ENCODE assay signal across 9 mouse cellular contexts in the genomic region with DNA sequence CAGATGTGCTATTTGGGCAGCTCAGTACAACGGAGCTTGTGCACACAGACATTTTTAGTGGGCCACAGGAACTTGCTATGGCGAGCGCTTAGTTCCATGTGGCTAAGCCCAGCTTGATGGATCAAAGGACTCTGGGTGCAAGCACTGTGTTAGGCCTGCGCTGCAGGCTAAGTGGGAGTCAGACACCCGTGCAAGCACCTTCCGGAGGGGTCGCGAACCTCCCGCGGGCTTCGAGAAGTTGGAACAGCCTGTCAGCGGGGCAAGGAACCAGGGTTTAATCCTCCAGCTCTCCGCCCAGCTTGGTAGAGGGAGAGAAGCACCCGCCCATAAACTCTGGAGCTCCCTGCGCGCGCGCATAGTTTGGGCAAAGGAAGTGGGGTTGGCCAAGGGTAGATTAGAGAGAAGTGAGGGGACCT. TPM values are rescaled to one million over a fixed set of nuclear protein-coding genes. Genes with fewer than 3 reads are reported as not detected.
DNase-seq lines count a peak whose midpoint lies in the region; ATAC-seq and TF ChIP-seq lines count a peak whose summit lies in the region.
"Had no signal": no experiment of that assay in that cellular context is flagged by ENCODE, and none has a peak within 500 bp of the region (broad histone marks: within the 10 kb centered on the region; RNA-seq: fewer than 3 reads in every experiment).

No protein-coding gene starts in this region.

- no peak for TF ChIP-seq EP300 in heart, adult 2 months (IDR thresholded peaks at IDR 0.05; ENCODE audit: insufficient read depth, low read depth, low read length)

- H3K4me3 ChIP-seq in heart, embryonic 14.5 days (ENCODE audit: control insufficient read depth in 1 of 2, insufficient read depth in 1 of 2, low read depth in 1 of 2, low read length in 2 of 2): peak overlapping the region; percentile 18 to 27
- no peak overlapping the region for H3K4me3 ChIP-seq in heart, adult 2 months
- H3K4me3 ChIP-seq in hindbrain, embryonic 10.5 days: peak overlapping the region; percentile 45
- H3K4me3 ChIP-seq in midbrain, embryonic 14.5 days (replicated peaks; ENCODE audit: low read depth, low read length): 0 out of 2 replicates have a peak overlapping the region, but pooled peaks have one; percentile 1

- ATAC-seq in heart, embryonic 14.5 days (ENCODE audit: insufficient number of reproducible peaks, insufficient read depth, low FRiP score, low read depth): no peak
- ATAC-seq in midbrain, embryonic 14.5 days (ENCODE audit: low FRiP score, low TSS enrichment): no peak
- ATAC-seq in frontal cortex, adult (ENCODE audit: low TSS enrichment): no peak

- intact Hi-C loops in heart, adult 2 months (cut with DNase I): no loop called here
- intact Hi-C loops in left cerebral cortex, postnatal 4 days (cut with DNase I): no loop called here

- WGBS in heart, embryonic 14.5 days: 1% methylated on average over 18 of the region's 18 CpGs
- 9% methylated on average over 18 of the region's 18 CpGs for WGBS in heart, adult 2 months
- under 1% methylated on average over 18 of the region's 18 CpGs for WGBS in hindbrain, embryonic 10.5 days
- WGBS in midbrain, embryonic 14.5 days: 4% methylated on average over 18 of the region's 18 CpGs

- TF ChIP-seq POLR2A in heart, adult 2 months (IDR thresholded peaks at IDR 0.05; ENCODE audit: insufficient read depth, low read depth, low read length): no peak
- TF ChIP-seq POLR2A in brain, embryonic 14.5 days (IDR thresholded peaks at IDR 0.05; ENCODE audit: borderline replicate concordance, extremely low read depth, insufficient read depth, insufficient read length, poor library complexity, severe bottlenecking): no peak

- H3K4me2 ChIP-seq in heart, embryonic 14.5 days (ENCODE audit: low read length): peak overlapping the region; percentile 67
- H3K4me2 ChIP-seq in midbrain, embryonic 14.5 days (ENCODE audit: low read length): peak overlapping the region; percentile 35

- DNase-seq in heart, adult 2 months: no peak
- peak; percentile 36 for DNase-seq in brain, embryonic 14.5 days (ENCODE audit: low read depth)
- peak; percentile 44 for DNase-seq in hindbrain, embryonic 10.5 days (ENCODE audit: low spot score)
- peak; percentile 53 for DNase-seq in midbrain, embryonic 14.5 days
- no peak for DNase-seq in left cerebral cortex, postnatal 4 days
- no peak for DNase-seq in adrenal gland, postnatal 25 days

- peaks cover 33% of the 10 kb centered on the region for H3K27me3 ChIP-seq in heart, embryonic 14.5 days (ENCODE audit: control insufficient read depth, insufficient read depth, low read length)
- peaks cover 3% of the 10 kb centered on the region; the same call in 1 of the 2 replicates for H3K27me3 ChIP-seq in heart, adult 2 months (ENCODE audit: control insufficient read depth, insufficient read depth, low read length)
- H3K27me3 ChIP-seq in hindbrain, embryonic 10.5 days (ENCODE audit: insufficient read depth, poor library complexity, severe bottlenecking): peaks cover 68% of the 10 kb centered on the region
- peaks cover 8% of the 10 kb centered on the region; the same call in 1 of the 2 replicates for H3K27me3 ChIP-seq in midbrain, embryonic 14.5 days (ENCODE audit: control insufficient read depth, insufficient read depth, low read length)

- TF ChIP-seq CTCF in heart, adult 2 months (IDR thresholded peaks at IDR 0.05): no peak
- TF ChIP-seq CTCF in brain, embryonic 14.5 days (IDR thresholded peaks at IDR 0.05; ENCODE audit: borderline replicate concordance, extremely low read depth, insufficient read depth, insufficient read length): no peak

- no peak overlapping the region for H3K27ac ChIP-seq in heart, embryonic 14.5 days (replicated peaks in 1 of 2; ENCODE audit: control insufficient read depth in 1 of 2, insufficient read depth in 1 of 2, low read depth in 2 of 2, low read length in 2 of 2)
- no peak overlapping the region for H3K27ac ChIP-seq in heart, adult 2 months
- peak overlapping the region; percentile 53; the same call in 1 of the 2 replicates for H3K27ac ChIP-seq in hindbrain, embryonic 10.5 days
- H3K27ac ChIP-seq in midbrain, embryonic 14.5 days (replicated peaks; ENCODE audit: low read depth, low read length): no peak overlapping the region
- H3K27ac ChIP-seq: liver, embryonic 14.5 days had no signal

- peaks cover 0 to 4% of the 10 kb centered on the region in 2 experiments; a peak in 2 of 4 replicates for H3K4me1 ChIP-seq in heart, embryonic 14.5 days (ENCODE audit: control insufficient read depth in 2 of 2, insufficient read depth in 2 of 2, low read length in 2 of 2)
- no peaks in the 10 kb centered on the region for H3K4me1 ChIP-seq in heart, adult 2 months (ENCODE audit: control insufficient read depth, insufficient read depth, low read length)
- peaks cover 22% of the 10 kb centered on the region for H3K4me1 ChIP-seq in hindbrain, embryonic 10.5 days (replicated peaks)
- H3K4me1 ChIP-seq in midbrain, embryonic 14.5 days (ENCODE audit: control insufficient read depth, insufficient read depth, low read length): 0 out of 2 replicates have a peak, but pooled peaks cover 6% of the 10 kb centered on the region

- 0 out of 2 replicates have a peak overlapping the region, but pooled peaks have one; percentile 36 for H3K9ac ChIP-seq in heart, embryonic 14.5 days (ENCODE audit: low read length)
- no peak overlapping the region for H3K9ac ChIP-seq in heart, adult 2 months (ENCODE audit: low read depth, low read length)
- H3K9ac ChIP-seq in midbrain, embryonic 14.5 days (replicated peaks; ENCODE audit: low read length): peak overlapping the region; percentile 34; the same call in 1 of the 2 replicates
- H3K9ac ChIP-seq: liver, embryonic 14.5 days had no signal

- H3K36me3 ChIP-seq in heart, embryonic 14.5 days (ENCODE audit: control insufficient read depth, insufficient read depth, low read length): no peaks in the 10 kb centered on the region
- no peaks in the 10 kb centered on the region for H3K36me3 ChIP-seq in heart, adult 2 months (ENCODE audit: control insufficient read depth, insufficient read depth, low read length)
- H3K36me3 ChIP-seq in hindbrain, embryonic 10.5 days: no peaks in the 10 kb centered on the region
- no peaks in the 10 kb centered on the region for H3K36me3 ChIP-seq in midbrain, embryonic 14.5 days (ENCODE audit: control insufficient read depth, insufficient read depth, low read length)

- no peaks in the 10 kb centered on the region for H3K79me2 ChIP-seq in heart, adult 2 months (replicated peaks; ENCODE audit: control insufficient read depth, insufficient read depth, low read length)

- no peaks in the 10 kb centered on the region for H3K9me3 ChIP-seq in heart, embryonic 14.5 days (ENCODE audit: control insufficient read depth, low read length)
- H3K9me3 ChIP-seq in hindbrain, embryonic 10.5 days: no peaks in the 10 kb centered on the region
- H3K9me3 ChIP-seq in midbrain, embryonic 14.5 days (ENCODE audit: control insufficient read depth, low read length): no peaks in the 10 kb centered on the region

RNA-seq across cellular contexts. Expression of a gene that starts 17.7 kb away (rescaled TPM):
- polyA plus RNA-seq in heart, embryonic 14.5 days (2014; fragmentation: Nextera tagmentation; extraction: Ambion mirVana): 465 and 517 TPM in 2 replicates
- 100 to 1,000 TPM; 136 to 161 TPM for total RNA-seq in heart, adult 2 months (2021)
- 57.6 and 101 TPM in 2 replicates for polyA plus RNA-seq in heart, adult 2 months (2012; rRNA removed)
- 459 and 569 TPM in 2 replicates for polyA plus RNA-seq in brain, embryonic 14.5 days (2012; rRNA removed)
- polyA plus RNA-seq in hindbrain, embryonic 10.5 days (2016; fragmentation: Nextera tagmentation; extraction: Ambion mirVana): 691 and 1,253 TPM in 2 replicates
- 485 and 506 TPM in 2 replicates for polyA plus RNA-seq in midbrain, embryonic 14.5 days (2014; fragmentation: Nextera tagmentation; extraction: Ambion mirVana)
- 100 to 1,000 TPM; 303 to 338 TPM for total RNA-seq in left cerebral cortex, postnatal 4 days (2021)
- total RNA-seq in adrenal gland, postnatal 25 days (2021): 285 and 327 TPM in 2 replicates

RNA-seq across cellular contexts. Expression of a gene that starts 22.7 kb away (rescaled TPM):
- 0.18 TPM in 1 of 2 replicates, not detected in the other for polyA plus RNA-seq in heart, embryonic 14.5 days (2014; fragmentation: Nextera tagmentation; extraction: Ambion mirVana)
- not detected for total RNA-seq in heart, adult 2 months (2021)
- not detected in 2 replicates for polyA plus RNA-seq in heart, adult 2 months (2012; rRNA removed)
- polyA plus RNA-seq in brain, embryonic 14.5 days (2012; rRNA removed): 3.3 and 12.1 TPM in 2 replicates
- polyA plus RNA-seq in hindbrain, embryonic 10.5 days (2016; fragmentation: Nextera tagmentation; extraction: Ambion mirVana): 11.9 and 17.9 TPM in 2 replicates
- polyA plus RNA-seq in midbrain, embryonic 14.5 days (2014; fragmentation: Nextera tagmentation; extraction: Ambion mirVana): 3.3 and 6.2 TPM in 2 replicates
- not detected for total RNA-seq in left cerebral cortex, postnatal 4 days (2021)
- 0.27 TPM in 1 of 2 replicates, not detected in the other for total RNA-seq in adrenal gland, postnatal 25 days (2021)
- polyA plus RNA-seq: liver, embryonic 14.5 days had no signal

RNA-seq across cellular contexts. Expression of a gene that starts 33.5 kb away (rescaled TPM):
- 7.9 and 9.5 TPM in 2 replicates for polyA plus RNA-seq in heart, embryonic 14.5 days (2014; fragmentation: Nextera tagmentation; extraction: Ambion mirVana)
- total RNA-seq in heart, adult 2 months (2021): 1 to 10 TPM; 3.3 to 4.1 TPM
- 3.0 and 3.7 TPM in 2 replicates for polyA plus RNA-seq in heart, adult 2 months (2012; rRNA removed)
- 2.6 and 3.8 TPM in 2 replicates for polyA plus RNA-seq in brain, embryonic 14.5 days (2012; rRNA removed)
- polyA plus RNA-seq in hindbrain, embryonic 10.5 days (2016; fragmentation: Nextera tagmentation; extraction: Ambion mirVana): 5.9 and 7.7 TPM in 2 replicates
- polyA plus RNA-seq in midbrain, embryonic 14.5 days (2014; fragmentation: Nextera tagmentation; extraction: Ambion mirVana): 4.7 and 5.5 TPM in 2 replicates
- 1 to 10 TPM; 7.4 to 8.4 TPM for total RNA-seq in left cerebral cortex, postnatal 4 days (2021)
- 0.79 and 1.6 TPM in 2 replicates for total RNA-seq in adrenal gland, postnatal 25 days (2021)

Comparison
In these comparisons a context has a peak if more than half of its experiments do, and no peak if none do; other contexts are left out.
1. DNase-seq: peak in brain, embryonic 14.5 days (single experiment), hindbrain, embryonic 10.5 days (single experiment) and midbrain, embryonic 14.5 days (single experiment); none in heart, adult 2 months (0 of 2), left cerebral cortex, postnatal 4 days (single experiment) and adrenal gland, postnatal 25 days (single experiment).